Mouse (Mus musculus) E14TG2a.4 (cell line): Measurements from ENCODE around the gene Acot7.

ENCODE experiments used
- CTCF ChIP-seq: conservative IDR thresholded peaks from 2 replicates; pipeline ENCODE4 v1.5.1; 2014; ENCODE audit warnings: low read length
- NANOG ChIP-seq: IDR thresholded peaks from 2 replicates; pipeline ENCODE4 v1.6.1; 2014; ENCODE audit warnings: borderline replicate concordance, low read length, mixed read lengths

GRCm38 (mm10) chr4:152201492-152201891 is 23.6 kb downstream of the Acot7 start:
- TF ChIP-seq CTCF (no peak), NANOG (no peak)
